Mouse (Mus musculus): ENCODE measurements around the gene Sh3rf1.

Sh3rf1 gene

GRCm38 (mm10) chr8:61322462-61322861 lies 98.8 kb downstream of the Sh3rf1 start:
- no peak for DNase-seq (ENCODE audit: low spot score)

- no peak for DNase-seq (ENCODE audit: low spot score)
These were observed 100.8 kb downstream of the Sh3rf1 start for GRCm38 (mm10) chr8:61324363-61324914.

GRCm38 (mm10) chr8:61325014-61325715 lies 101.5 kb downstream of the Sh3rf1 start:
- DNase-seq (ENCODE audit: low spot score), result no peak

- DNase-seq (ENCODE audit: low spot score), result no peak
These were observed 102.6 kb downstream of the Sh3rf1 start for GRCm38 (mm10) chr8:61326281-61326680.

DNA sequence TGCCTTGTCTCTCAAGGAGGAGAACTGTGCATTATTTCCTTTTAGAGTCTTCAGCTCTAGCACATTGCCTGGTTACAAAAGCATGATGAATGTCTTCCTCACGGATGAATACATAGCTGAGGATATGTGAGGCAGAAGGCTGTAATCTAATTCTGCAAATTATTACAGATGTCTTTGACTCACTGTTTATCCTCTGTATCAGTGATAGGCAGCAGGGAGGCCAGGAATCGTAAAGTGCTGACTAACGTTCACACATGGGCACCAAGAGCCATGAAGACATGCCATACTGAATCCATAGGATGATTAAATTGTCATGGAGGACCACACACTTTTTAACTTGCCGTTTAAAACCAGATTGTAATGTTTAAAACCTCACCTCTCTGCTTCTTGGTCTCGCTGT lies 103.7 kb downstream of the Sh3rf1 start:
- DNase-seq (ENCODE audit: low spot score), result no peak

DNA sequence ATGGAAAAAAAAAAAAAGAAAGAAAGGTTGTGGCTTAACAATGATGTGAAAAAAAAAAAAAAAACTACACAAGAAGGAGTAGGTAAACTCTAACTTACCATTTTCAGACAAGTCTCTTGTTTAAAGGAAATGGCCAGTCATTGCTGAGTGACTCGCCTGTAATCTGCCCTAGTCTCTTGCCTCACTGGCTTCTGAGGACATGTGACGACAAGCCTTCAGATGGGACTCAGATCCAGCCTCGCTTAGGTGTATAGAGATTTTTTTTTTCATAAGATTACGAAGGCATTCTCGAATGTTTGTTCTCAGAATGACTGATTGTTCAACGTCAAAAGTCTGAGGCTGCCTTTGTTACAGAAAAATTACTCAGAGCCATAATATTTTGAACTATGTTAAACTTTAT lies 116.0 kb downstream of the Sh3rf1 start:
- DNase-seq (ENCODE audit: low spot score), result no peak

GRCm38 (mm10) chr8:61340283-61340984 lies 116.8 kb downstream of the Sh3rf1 start:
- no peak for DNase-seq (ENCODE audit: low spot score)

GRCm38 (mm10) chr8:61341587-61342441 lies 118.1 kb downstream of the Sh3rf1 start:
- peak; percentile 48 for DNase-seq (ENCODE audit: low spot score)

- DNase-seq (ENCODE audit: low spot score), result peak; percentile 78
These were observed 118.9 kb downstream of the Sh3rf1 start for GRCm38 (mm10) chr8:61342473-61343026.

DNA sequence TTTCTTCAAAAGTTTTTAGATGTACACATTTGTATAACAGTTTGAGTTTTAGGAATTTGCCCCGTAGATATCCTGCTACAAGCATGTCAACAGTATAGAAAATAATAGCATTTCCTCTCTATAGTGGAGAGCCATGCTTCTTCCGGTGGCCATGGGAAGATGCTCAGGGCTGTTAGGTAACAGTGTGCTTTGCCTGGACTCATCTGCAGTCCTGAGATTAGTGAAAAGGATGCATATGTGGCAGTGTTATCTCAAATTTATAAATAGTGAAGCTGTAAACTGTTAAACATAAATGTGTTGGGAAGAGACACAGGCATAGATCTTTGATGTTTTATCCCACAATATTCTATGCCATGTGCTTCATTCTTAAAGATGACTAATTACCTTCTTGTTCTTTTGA lies 120.8 kb downstream of the Sh3rf1 start:
- DNase-seq (ENCODE audit: low spot score), result no peak

GRCm38 (mm10) chr8:61346941-61347340 lies 123.3 kb downstream of the Sh3rf1 start:
- no peak for DNase-seq (ENCODE audit: low spot score)

- DNase-seq (ENCODE audit: low spot score), result no peak
These were observed 123.9 kb downstream of the Sh3rf1 start for GRCm38 (mm10) chr8:61347526-61347925.

DNA sequence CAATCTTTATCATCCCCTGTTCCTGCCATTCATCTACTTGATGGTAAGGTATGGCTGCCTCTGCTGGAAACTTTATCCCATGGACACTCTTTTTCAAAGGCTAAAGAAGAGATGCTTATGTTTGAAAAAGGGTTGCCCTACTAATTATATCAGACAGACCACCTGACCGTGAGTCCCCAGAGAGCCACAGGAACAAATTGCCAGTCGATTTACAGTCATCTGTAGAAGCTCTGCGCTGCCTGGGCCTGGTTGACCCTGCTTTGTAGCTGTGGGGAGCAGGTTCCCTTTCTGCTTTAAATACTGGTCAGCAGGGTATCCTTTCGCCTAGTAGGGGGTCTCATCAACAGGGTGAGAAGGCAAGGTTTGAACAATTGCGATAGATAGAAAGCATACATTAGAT lies 124.4 kb downstream of the Sh3rf1 start:
- DNase-seq (ENCODE audit: low spot score), result no peak

GRCm38 (mm10) chr8:61348518-61348917 lies 124.8 kb downstream of the Sh3rf1 start:
- DNase-seq (ENCODE audit: low spot score), result no peak

- DNase-seq (ENCODE audit: low spot score), result no peak
These were observed 126.8 kb downstream of the Sh3rf1 start for GRCm38 (mm10) chr8:61350443-61350842.

- DNase-seq (ENCODE audit: low spot score), result no peak
These were observed 128.0 kb downstream of the Sh3rf1 start for GRCm38 (mm10) chr8:61351638-61352037.

GRCm38 (mm10) chr8:61355503-61355902 lies 131.8 kb downstream of the Sh3rf1 start:
- DNase-seq (ENCODE audit: low spot score), result no peak

DNA sequence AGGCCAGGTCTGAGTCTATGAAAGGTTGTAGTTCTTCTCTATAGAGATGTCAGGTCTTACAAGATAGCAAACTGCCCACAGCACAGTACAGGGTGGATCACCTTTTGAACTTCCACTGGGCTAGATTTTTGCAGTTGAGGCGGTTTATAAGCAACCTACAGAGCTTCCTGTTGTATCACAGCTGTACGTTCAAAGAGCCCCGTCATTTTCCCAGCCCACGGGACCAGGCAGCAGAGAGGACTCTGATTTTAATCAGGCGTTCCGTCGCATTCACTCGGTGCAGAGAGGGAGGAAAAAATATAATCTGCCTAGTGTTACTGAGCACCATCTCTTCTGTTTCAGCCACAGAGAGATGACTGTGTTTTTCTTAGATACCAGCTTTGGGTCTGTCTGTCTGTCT lies 135.3 kb downstream of the Sh3rf1 start:
- no peak for DNase-seq (ENCODE audit: low spot score)

- no peak for DNase-seq (ENCODE audit: low spot score)
These were observed 136.2 kb downstream of the Sh3rf1 start for GRCm38 (mm10) chr8:61359851-61360272.

GRCm38 (mm10) chr8:61360362-61360761 lies 136.7 kb downstream of the Sh3rf1 start:
- DNase-seq (ENCODE audit: low spot score), result no peak

DNA sequence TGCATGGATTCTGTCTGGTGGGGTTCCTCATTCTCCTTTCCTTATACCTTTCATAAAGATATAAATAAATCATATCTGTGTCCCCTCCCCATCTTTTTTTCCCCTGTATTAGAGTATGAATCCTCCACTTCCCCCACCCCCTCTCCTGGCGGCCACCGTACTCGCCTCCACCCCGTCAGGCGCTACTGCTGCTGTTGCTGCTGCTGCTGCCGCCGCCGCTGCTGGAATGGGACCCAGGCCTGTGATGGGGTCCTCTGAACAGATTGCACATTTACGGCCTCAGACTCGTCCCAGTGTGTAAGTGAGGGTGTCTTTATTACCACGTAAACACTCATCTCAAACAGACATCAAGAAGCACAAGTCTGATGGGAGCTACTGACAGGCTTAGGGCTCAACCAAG lies 137.8 kb downstream of the Sh3rf1 start:
- DNase-seq (ENCODE audit: low spot score), result no peak

- no peak for DNase-seq (ENCODE audit: low spot score)
These were observed 138.7 kb downstream of the Sh3rf1 start for GRCm38 (mm10) chr8:61362301-61362913.
